Mouse (Mus musculus): Measurements from ENCODE around the gene Bmpr1b.

- TF ChIP-seq CTCF (IDR thresholded peaks at IDR 0.05), result no peak
- TF ChIP-seq EP300 (IDR thresholded peaks at IDR 0.05), result no peak
Measured at GRCm38 (mm10) chr3:142061267-142061666, 108.0 kb downstream of the Bmpr1b start.

Measured in lung, postnatal 0 days (tissue).